Mouse (Mus musculus) cerebellum, postnatal 25 days (tissue): ENCODE measurements around the gene Tysnd1.

ENCODE experiments used
- DNase-seq, 2 experiments: peaks; one replicate each; pipeline ENCODE4 v3.0.0; 2021; ENCODE audit warnings: mixed read lengths in 2 of 2

Gene Tysnd1

DNA sequence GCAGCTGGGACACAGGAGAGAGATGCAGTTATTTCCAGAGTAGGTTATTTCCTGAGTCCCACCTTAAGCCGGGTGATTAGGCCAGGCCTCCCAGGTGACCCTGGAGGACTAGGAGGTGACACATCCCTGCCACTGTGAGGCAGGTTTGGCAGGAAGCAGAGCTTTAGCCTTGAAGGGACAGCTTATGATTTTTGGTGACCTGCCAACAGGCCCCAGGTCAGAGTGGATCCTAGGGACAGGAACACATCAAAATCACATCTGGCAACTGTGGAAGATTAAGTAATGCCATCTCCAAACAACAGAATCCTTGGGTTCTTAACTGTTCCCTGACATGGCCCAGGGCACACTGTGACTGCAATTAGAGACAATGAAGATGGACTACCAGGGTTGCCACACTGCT is 46.0 kb downstream of the Tysnd1 start:
- DNase-seq, result no peak

DNA sequence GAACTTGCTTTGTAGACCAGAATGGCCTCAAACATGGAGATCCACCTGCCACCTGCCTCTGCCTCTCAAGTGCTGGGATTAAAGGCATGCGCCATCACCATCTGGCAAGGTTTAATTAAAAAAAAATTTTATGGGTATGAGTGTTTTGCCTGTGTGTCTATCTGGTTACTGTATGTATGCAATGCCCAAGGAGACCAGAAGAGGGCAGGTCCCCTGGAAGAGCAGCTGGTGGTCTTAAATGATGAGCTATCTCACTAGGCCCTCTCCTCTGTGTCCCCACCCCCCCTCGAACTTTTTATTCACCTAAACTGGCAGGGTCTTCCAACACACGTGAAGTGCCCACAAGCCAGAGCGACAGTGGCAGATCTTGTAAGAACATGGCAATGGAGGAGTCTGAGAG is 46.6 kb downstream of the Tysnd1 start:
- no peak for DNase-seq

DNA sequence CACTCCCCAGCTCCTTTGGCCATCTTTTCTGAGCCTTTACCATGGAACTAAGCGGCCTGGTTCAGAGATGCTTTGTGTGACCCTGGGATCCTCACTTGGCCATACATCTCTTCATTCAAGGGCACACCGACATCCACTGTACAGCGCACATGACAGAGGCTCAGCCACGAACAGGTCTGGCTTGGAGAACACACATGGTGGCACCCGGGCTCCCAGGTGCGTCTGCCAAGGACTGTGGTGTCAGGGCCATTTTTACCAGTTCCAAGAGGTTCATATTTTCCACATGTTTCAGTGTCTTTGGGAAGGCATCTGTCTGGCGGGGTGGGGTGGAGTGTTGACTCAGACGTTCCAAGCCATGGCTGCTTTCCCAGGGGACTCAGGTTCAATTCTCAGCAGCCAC is 47.0 kb downstream of the Tysnd1 start:
- no peak for DNase-seq

DNA sequence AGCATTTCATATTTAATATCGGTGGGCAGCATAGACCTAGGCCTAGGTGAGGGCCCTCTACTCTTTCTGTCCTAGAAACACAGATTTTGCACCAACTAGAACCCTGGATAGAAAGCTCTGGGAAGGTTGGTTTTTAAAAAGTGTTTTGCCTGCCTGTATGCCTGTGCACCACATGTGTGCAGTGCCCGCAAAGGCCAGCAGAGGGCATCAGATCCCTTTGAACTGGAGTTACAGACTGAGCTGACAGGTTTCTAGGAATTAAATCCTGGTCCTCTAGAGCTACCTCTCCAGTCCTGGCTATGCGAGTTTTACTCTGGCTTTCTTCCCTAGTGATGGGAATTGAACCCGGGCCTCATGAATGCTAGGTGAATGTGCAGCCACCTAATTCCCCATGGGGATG is 49.8 kb downstream of the Tysnd1 start:
- peak in 1 of 2 experiments; percentile 43 for DNase-seq

DNA sequence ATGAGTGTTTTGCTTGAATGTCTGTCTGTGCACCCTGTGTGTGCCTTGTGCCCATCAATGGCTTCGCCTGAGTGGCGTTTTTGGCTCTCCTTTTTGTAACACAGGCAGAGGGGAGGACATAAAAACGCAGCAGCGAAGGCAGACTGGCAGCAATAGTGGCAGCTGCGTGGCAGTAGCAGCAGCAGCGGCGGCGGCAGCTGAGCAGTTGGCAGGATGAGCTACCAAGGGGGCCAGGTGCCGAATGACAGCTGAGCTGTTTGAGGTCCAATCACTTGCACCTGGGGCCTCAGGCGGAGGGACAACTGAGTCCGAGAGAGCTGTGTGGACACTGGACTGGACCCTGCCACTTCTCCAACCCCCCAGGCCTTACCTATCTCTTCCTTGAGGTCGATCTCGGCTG is 52.0 kb downstream of the Tysnd1 start:
- no peak for DNase-seq

DNA sequence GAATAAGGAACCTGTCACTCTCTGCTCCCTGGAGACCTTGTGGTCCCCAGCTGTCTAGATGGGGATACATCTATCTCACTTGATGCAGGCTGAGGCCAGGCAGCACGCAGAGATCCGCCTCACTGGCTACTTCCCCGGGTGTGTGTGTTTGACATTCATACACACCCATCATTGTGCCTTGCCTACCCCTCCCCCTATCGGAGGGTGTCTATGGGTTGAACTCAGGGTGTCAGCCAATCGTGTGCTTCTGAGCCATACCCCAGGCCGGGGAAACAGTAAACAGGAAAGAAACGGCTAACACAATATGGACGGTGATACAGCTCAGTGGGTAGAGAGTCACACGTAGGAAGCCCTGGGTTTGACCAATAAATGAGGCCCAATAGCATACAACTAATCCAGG is 54.7 kb downstream of the Tysnd1 start:
- DNase-seq, result no peak

DNA sequence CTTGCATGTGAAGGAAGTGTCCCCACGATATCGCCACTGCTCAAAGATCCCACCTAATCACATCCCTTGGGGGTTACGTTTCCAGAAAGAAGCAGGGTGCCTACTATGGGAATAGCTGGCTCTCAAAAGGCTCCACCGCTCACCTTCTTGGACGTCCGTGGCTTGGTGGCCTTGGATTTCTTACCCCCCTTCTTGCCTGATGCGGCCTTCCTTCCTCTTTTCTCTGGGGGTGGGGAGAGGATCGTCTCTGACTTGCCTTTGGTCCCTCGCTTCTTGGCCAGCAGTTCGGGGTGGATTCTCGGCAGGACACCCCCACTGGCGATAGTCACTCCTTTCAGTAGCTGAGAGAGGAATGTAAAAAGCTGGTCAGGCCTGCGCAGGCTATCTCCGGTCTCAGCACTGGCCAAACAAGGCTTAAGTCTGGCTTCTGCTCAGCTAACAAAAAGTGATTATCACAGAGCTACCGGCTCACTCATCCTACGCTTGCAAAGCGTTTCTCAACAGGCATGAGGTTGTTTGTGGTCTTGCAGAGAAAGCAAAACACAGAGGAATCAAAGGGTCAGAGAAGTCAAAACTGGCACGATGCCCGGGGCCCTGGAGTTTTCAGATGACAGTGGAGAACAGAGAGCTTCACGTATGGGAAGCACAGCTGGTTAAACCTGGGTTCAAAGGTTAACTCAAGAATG is 56.4 kb downstream of the Tysnd1 start:
- no peak for DNase-seq
